Mouse (Mus musculus): ENCODE data around the gene Ptov1.
"Not testable (repeated sequence)": the region's sequence is repeated elsewhere in the genome, so short reads cannot be mapped to it uniquely, and the experiment has no call there.

The Ptov1 gene

GRCm38 (mm10) chr7:44888256-44889105 is 18.9 kb upstream of the Ptov1 start:
- no peak for DNase-seq

GRCm38 (mm10) chr7:44886964-44887363 is 17.4 kb upstream of the Ptov1 start:
- no peak for DNase-seq

- no peak for DNase-seq
Measured at GRCm38 (mm10) chr7:44884637-44885036, 15.0 kb upstream of the Ptov1 start.

GRCm38 (mm10) chr7:44883036-44883435 is 13.4 kb upstream of the Ptov1 start:
- no peak for DNase-seq

DNA sequence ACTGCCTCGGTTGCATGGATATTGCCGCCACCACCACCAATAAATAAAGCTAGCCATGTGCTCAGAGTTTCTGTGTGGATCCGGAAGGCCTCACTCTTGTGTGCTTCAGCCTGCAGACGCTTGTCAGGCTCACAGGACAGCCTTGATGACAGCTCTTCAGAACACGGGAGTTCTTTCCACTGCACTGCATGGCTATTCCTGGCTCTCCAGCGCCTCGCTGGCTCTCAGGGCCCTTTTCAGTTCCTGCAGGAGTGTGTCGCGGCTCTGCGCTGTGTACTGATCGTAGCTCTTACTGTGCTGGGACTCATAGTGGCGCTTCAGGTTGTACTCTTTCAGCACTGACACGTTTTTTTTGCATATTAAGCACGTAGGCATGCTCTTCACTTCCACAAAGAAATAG is 8.2 kb upstream of the Ptov1 start:
- no peak for DNase-seq

GRCm38 (mm10) chr7:44871774-44872173 is 2.2 kb upstream of the Ptov1 start:
- not testable (repeated sequence) for DNase-seq

GRCm38 (mm10) chr7:44871181-44871580 is 1.6 kb upstream of the Ptov1 start:
- DNase-seq, result no peak

DNA sequence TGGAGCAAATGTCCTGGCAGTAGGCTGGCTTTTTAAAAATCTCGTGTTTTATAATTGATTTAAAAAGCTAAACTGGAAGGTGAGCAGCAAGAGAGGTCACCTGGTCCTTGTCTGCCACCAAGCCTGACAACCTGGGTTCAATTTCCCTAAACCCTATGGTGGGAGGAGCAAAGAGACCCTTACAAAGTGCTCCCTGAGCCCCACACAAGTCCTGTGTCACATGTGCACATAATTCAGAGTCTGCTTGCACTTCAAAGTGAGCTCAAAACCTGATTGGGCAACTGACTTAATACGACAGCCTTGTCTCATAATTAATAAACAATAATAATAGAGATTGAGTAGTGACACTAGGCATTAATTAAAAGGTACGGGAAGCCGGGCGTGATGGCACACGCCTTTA is 1.0 kb upstream of the Ptov1 start:
- no peak for DNase-seq

DNA sequence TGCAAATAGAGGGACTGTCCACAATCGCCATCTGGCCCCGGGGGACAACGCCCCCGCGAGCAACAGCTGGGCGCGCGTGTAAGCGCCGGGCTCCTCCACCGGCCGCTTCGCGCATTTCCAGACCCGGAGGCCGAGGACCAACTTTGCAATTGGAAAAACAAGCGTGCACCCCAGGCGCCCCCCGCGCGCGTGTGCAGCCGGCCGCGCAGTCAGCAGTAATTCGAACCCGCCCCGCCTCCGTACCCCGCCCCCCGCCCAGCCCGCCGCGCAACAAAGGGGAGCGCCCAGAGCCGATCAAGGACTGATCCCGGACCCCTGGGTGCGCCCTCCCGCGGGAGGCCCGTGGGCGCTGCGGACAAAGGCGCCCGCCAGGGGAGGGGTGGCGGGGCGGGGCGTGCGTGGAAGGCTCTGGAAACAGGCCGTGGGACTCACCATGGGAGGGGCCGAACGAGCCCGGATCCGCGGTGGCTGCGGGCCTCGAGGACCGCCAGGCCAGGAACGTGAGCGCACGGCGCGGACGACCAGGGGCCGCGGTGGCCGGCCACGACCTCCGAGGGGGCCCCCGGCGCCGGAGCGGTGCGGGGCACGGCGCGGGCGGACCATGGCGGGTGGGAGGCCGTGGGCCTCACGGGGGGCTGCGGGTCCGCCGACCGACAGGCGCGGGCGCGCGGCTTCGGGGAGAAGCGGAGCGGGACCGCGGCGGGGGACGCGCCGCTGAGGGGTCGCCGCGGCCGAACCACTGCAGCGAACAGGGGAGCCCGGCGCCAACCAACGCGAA is 480 bp downstream of the Ptov1 start:
- DNase-seq, result peak; percentile 64

GRCm38 (mm10) chr7:44868465-44868864 is 1.1 kb downstream of the Ptov1 start:
- DNase-seq, result no peak

GRCm38 (mm10) chr7:44867802-44868201 is 1.8 kb downstream of the Ptov1 start:
- no peak for DNase-seq

DNA sequence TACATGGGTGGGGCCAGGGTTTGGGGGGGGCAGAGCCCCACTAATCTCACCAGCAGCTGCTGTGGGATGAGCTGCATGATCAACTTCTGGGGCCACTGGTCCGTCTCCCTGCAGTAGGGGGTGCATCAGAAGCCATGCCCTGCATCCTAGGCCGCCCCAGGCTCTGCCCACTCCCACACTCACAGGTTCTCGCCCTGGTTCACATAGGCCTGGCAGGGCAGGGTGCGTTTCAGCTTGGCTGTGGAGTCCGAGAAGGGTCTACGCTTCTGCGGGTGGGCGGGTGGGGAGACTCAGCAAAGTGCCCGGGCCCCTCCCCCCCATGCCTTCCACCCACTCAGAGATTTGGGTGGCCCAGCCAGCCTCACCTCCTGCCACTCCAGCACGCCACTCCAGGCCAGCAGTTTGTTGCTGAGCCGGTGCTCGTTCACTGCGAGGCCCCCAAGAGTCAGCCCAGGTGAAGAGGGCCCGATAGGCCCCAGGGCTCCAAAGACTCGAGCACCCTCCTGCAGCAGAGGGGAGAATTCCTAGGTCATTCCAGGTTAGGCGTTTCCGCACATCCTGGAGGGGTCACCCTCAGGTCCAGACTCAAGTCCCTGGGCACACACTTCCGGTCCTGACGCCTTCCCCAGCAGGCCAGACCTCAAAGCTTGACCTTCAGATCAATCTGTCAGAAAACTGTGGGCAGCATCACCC is 2.4 kb downstream of the Ptov1 start:
- no peak for DNase-seq

GRCm38 (mm10) chr7:44866276-44867009 is 3.1 kb downstream of the Ptov1 start:
- no peak for DNase-seq

DNA sequence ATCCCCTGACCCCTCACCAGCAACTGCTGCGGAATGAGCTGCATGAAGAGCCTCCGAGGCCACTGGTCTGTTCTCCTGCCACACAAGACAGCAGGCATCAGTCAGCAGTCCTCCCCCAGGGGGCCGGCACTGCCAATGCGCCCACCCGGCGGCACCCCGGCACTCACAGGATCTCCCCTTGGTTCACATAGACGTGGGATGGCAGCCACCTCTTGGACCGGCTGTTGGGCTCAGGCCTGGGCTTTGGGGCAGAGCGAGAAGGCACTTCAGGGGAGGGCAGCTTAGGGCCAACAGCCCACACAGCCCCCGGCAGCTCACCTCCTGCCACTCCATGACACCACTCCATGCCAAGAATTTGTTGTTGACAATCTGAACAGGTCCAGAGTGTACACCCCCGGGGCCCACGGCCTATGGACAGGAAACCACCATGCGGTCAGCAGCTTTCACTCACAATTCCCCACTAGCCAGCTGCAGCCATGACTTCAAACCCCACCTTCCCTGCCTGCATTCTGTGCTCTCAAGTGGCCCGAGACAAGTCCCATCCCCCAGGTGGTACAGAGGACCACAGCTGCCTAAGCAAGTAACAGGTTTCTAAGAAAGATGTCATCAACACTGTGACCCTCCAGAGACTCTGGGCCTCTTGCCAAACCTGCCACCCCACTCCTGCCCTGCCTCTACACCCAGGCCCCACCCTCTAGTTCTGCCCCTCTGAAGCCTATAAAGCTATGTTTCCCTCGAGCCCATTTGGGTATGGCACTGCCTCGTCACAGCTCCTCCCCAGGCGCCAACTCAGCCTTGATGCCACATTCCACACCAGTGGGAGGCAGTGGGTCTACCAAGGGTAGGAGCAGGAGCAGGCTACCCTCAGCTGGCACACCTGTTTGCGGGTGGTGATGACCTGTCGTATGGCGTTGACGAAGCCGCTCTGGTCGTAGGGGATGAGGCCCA is 4.7 kb downstream of the Ptov1 start:
- no peak for DNase-seq

DNA sequence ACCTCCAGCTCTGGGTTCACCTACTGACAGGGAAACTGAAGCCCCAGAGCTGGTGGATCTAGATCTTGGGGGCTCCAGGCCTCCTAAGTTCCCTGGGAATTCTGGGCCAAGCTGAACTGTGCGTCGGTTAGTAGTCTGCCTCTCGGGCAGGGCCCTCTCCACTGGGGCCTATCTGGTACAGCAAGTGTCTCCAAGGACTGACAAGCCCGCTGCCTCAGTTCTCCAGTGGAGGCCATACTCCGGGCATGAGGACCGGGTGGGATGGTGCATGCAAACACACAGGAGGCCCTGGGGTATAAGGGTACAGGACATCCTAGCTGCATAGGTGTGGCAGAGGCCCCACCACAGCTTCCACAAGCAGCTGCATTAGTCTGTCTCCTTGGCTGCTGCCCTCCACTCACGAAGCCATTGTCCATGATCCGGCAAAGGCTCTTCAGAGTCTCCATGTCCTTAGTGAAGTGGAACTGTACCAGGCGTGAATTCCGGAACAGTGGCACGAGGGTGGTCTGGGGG is 5.5 kb downstream of the Ptov1 start:
- DNase-seq, result no peak

DNA sequence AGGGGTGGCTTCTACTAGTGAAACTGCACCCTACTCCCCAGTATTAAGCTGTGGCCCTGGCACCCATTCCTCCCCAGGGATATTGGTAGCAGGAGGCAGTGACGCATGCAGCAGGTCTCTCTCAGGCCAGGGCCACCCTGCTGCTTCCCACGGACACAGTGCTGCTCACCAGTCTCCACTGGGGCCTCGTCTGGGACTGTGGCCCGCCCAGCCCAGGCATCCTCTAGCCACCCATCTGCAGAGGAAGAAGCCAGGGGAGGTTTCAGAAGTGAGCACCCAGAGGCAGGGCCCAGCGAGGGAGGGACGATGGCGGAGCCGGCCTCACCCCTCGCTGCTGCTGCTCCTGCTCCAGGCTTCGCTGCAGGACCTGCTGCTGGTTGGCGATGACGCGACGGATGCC is 6.4 kb downstream of the Ptov1 start:
- DNase-seq, result no peak

DNA sequence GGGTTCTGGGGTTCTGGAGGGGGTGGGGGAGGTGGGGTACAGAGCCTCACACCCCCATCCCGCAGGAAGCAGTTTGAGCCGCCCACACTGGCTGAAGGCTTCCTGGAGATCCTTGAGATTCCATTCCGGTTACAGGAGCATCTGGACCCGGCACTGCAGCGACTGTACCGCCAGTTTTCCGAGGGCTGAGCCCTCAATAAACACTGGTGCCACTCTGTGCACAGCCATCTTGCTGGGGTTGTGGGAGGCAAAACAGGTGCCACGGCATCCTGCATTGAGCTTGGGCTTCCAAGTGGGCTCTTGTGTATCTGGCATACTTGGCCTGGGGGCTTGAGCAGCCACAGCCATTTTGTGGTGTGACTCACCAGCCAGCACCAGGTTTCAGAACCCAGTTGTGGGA is 7.2 kb downstream of the Ptov1 start:
- no peak for DNase-seq

DNA sequence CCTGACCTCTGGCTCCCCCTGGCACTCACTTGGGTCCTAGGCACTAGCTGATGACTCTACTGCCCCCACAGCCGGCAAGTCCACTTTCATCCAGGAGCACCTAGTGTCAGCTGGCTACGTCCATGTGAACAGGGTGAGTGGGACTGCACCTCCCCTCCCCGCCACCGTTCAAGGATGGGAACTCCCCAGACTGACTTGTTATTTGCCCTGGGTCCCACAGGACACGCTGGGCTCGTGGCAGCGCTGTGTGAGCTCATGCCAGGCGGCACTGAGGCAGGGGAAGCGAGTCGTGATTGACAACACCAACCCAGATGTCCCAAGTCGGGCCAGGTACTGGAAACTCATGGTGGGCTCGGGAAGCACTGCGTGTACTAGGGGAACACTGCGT is 8.2 kb downstream of the Ptov1 start:
- no peak for DNase-seq

DNA sequence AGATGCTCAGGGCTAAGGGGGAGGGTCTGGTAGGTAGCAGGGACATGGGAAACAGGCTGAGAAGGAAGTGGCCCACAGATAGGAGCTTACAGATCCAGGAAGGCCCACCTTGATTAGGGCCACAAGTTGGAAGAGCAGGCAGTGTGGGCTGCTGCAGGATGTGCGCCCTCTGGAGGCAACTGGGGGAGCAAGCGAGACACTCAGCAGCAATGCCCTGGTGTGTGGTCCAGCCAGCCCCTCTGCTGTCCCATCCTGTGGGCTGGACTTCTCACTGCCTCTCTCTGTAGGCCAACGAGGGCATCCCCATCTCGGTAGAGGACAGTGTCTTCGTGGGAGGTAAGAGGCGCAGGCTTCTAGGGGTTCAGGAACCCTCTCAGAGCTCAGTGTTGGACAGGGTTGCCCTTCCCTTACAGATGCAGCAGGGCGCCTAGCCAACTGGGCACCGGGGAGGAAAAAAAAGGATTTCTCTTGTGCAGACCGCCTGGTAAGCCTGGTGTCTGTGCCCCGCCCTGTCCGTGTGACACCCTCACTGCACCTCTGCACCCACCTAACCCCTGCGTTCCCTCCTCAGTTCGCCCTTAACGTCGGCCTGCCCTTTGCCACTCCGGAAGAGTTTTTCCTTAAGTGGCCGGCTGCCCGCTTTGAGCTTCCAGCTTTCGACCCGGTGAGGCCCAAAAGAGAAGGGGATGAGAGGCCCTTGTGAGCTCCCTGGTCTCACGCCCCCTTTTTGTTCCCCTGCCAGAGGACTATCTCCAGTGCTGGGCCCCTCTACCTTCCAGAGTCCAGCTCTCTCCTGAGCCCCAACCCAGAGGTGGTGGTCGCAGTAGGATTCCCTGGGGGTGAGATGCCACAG is 8.8 kb downstream of the Ptov1 start:
- DNase-seq, result peak; percentile 59

GRCm38 (mm10) chr7:44859896-44860295 is 9.7 kb downstream of the Ptov1 start:
- DNase-seq, result no peak
